Mouse (Mus musculus) mouse embryonic stem cell (cell line): ENCODE results near the gene Dlec1.

ENCODE experiments used
- in situ Hi-C, 2 experiments: fragments of 300-500 bp; cut with MboI; formaldehyde crosslinking; loops; 1 replicate in 1 of 2; 3 replicates in 1 of 2; pipeline ENCODE4 v1.14.3; 2019 to 2020; ENCODE audit warnings: low sequenced_read_pairs in 2 of 2, low pct_unique_long_range_greater_than_20kb in 1 of 2, mixed read lengths in 1 of 2; ENCODE audit not compliant: unreplicated experiment in 1 of 2

Gene Dlec1

DNA sequence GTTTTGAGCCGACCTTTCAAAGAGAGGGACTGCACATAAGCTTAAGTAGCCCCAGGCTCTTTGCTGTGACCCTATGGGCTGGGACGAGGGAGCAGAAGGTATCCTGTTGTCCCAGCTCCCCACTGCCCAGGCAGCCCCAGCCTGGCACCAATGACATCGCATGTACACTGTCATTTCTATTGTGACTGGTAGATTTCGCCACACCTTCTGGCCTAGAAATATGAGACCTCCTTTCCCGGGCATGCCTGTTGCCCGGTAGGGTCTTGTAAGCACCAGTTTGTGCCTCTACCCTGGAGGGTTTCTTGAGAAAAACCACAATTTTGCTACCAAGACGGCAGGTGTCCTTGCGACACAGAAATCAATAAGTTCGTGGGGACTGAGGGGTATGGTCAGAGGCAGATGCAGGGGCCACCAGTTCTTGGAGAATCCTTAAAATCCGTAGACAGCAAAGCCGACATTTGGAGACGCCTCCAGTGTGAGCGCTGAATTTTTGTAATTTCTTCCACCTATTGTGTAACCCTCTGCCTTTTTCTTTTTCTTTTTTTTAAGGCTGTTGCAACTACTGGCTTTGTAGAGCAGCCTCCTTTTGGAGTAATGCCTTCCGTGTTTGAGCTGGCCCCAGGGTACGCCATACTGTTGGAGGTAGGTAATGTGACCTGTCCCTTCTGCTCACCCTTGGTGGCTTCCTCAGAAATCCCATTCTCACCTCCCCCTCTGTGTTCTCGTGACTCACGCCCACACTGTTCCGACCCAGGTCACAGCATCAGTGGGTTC lies 20.5 kb downstream of the Dlec1 start:
- in situ Hi-C loops, result no loop called here

DNA sequence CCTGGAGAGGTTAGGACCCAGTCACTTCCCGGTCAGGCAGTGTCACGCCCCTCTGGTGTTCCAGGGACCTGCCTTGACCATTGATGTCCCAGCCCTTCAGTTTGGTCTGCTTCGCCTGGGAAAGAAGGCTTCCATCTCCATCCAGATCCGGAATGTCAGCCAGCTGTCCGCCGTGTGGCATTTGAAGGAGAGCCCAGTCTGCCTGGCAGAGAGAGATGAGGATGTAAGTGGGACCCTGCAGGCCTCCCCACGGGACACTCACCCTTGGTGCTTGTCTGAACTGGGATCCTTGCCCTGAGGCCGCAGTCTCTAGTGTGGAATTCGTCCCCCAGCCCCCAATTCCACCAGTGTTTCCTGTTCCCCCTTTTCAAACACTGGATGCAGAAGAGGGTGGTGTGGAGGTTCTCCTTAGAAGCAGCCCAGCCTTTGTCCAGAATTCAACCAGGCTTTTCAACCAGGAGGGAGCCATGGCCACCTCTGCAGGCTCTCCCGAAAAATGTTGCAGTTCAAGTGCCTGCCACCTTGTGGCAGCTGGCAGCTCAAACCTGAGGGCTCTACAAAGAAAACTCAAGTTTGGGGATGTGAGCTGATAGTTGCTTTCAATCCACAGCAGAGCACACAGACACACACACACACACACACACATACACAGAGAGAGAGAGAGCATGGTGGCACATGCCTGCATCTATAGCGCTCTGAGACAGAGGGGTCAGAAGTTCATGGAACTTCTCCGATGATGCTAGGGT lies 26.3 kb downstream of the Dlec1 start:
- in situ Hi-C loops, result no loop called here

DNA sequence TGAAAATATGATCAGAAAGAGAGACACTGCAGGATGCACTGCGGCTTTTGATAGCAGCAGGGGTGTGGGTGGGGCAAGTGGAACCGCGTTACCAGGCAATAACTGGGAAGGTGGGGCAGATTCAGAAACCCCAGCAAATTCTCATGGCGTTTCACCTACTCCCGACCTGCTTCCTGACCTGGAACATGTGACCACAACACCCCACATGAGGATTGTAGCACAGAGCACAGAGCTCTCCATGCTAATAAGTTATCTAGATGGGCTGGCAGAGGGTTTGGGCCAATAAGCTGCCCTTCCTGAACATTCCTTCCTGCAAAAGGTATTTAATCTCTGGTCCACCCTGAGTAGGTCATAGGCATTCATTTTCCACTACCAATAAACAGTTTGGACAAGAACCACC lies 28.4 kb downstream of the Dlec1 start:
- in situ Hi-C loops, result no loop called here

DNA sequence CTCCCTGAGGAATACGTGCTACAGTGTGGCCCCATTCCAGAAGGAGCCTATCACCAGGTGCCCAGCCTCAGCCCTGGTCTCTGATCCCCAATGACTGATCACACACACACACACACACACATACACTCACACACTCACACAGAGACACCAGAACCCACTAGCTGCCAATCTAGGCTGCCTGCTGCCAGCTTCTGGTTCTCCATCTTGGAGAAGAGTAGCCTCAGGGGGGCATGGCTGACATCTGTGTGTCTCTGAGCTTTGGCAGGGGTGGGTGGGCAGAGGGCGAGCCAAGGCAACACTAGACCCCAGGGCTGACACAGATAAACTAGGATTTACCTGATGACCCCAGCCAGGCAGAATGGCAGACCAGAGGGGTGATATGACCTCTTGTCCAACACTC lies 36.6 kb downstream of the Dlec1 start:
- in situ Hi-C loops, result no loop called here

DNA sequence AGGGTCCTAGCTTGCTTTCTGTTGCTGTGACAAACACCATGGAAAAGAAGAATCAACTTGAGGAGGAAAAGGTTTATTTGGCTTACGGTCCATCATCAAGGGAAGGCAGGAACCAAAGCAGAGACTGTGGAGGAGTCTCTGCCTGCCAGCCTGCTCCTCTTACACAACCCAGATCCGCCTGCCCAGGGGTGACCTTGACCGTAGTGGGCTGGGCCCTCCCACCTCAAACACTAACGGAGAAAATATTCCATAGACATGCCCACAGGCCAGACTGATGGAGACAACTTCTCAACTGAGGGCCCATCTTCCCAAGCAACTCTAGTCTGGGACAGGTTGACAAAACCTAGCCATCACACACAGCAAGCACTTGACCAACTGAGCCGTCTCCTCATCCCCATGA lies 39.8 kb downstream of the Dlec1 start:
- in situ Hi-C loops, result no loop called here

DNA sequence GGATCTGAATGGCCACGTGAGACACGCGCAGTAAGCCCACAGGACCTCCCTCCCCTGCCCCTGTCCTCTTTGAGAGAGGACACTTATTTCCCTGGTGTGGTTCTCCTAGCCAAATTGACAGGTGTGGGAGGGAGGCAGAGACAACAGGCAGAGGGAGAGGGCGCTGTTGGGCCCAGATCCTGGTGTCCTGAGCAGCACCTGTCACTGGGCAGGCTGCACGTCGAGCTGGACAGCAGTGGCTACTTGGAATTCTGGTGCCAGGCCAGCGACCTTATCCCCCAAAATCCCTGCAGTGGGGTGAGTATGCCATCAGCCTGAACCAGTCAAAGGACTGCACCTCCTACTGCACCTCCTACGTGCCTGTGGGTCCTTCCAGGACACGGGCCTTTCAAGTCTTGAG lies 41.1 kb downstream of the Dlec1 start:
- in situ Hi-C loops, result no loop called here

DNA sequence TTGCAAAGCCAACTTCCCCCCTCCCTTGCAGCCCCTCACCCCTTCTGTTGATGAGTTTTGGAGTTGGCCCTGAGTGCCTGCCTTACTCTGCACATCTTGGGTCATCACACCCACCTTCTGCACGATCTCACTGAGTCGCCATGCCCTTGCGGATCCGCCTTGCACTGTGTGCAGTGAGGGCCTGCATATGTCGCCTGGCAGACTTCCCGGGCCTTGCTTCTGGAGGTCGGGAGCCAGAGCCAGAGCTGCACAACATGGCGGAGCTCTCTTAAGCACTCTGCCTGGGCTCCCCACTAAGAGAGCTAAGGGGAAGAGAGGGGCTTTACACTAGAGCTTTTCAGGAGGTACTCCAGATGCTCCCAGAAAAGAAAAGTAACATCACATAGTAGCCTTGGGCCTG lies 42.4 kb downstream of the Dlec1 start:
- in situ Hi-C loops, result no loop called here

DNA sequence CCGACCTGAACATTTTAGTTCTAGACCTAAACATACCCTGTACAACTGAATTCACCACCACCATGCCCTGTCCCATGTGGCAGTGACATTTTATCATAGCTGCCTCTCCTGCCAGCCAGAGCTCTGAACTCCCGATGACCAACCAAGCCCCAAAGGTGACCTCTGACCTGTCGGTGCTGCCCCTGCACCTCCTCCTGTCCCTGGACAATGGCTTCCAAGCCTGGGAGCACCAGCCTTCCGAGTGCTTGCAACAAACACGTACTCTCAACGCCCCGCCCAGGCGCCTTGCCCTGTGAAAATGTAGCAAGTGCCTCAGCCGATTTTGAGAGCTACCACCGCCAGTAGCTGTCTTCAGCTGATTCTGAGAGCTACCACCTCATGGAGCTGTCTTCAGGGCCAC lies 42.9 kb downstream of the Dlec1 start:
- in situ Hi-C loops, result no loop called here

DNA sequence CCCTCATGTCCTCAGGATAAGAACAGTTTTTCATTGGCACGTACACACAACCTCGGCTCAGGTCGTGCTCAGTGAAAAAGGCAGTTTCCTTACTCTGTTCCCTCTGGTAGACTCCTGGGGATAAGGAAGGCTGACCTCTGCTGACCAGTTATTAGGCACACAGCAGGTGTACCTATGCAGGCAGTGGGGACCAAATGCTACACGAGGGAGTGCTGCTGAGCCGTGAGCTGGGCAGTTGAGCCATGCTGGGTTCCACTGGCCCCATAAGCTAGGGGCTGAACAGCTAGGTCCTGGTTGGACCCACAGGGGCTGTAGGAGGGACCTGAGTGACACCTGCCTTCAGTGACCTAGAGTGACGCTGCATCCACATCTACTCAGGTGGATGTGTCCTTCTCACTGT lies 43.4 kb downstream of the Dlec1 start:
- in situ Hi-C loops, result no loop called here

DNA sequence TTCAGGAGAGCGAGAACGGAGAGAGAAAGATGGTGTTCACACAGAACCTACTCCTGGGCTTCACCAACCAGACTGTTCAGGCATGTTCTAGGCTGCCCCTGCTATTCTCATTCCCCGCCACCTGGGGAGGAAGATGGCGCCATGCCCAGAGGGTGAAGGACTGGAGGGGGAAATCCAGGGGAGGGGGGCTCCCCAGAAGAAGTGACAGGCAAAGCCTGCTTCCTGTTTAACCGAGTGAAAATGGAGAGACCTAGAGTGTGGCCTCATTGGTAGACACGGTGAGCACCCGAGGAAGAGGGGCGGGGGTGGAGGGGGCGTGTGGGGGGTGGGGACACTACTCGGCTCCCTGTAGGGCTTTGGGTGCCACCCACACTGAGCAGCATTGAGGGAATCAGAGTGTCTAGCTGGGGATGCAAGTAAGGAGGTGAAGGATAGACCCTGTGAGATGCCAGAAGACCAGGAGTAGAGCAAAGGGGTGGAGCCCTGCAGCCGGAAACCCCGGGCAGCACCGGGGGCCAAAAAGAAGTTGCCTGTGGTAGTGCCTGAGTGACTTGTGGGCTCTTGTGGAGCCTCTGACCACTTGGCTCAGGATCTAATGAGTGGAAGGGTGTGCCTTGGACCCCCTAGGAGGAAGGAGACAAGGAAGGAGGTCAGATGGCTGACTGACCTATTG lies 44.0 kb downstream of the Dlec1 start:
- in situ Hi-C loops, result no loop called here

DNA sequence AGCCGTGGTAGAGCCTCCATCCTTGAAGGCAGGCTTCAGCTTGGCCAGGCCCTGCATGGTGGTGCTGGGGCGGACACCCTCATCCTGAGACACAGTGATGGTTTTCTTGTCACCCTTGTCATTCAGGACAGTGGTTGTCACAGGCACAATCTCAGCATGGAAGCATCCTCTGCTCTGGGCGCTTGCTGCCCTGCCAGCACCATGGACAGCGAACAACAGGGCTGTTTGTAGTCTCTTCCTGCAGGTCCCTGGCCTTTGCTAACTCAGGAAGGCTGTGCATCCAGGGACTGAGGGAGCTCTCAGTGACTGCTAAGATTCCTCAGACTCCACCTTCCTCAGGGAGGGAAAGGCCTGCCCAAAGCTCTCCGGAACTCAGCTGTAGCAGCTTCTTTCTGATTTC lies 47.3 kb downstream of the Dlec1 start:
- in situ Hi-C loops, result no loop called here

DNA sequence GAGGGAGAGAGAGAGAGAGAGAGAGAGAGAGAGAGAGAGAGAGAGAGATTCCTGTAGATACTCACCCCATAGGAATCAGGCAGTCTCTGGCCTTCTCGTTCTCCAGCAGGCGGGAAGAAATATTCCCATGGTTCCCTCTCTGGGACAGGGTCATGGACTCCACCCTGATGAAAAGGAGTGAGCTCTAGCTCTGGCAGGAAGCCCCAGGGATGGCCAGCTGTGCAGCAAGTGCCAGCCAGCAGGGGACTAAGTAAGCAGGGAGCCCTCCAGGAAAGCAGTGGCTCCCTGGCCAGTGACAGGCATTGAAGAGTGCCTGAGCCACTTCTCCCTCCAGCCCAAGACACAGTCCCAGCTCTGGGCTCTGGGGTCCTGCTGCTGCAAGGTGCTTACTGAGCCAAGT lies 49.5 kb downstream of the Dlec1 start:
- in situ Hi-C loops, result no loop called here

DNA sequence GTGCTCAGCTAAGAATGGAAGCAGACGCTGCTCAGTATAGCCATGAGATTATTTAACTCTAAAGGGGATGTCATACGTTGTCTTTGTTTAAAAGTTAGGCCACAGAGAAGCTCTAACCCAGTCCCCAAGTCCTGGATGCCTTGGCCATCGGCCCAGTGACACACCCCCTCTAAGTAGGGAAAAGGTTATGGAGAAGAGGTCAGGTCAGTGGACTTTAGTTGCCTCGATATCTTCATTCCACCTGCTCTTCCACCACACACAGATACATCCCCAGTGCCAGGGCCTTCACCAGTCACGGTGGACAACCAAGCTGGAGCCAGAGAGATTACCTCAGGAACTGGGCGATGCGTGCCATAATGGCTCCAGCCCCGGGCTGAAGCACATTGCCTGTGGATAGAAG lies 53.1 kb downstream of the Dlec1 start:
- in situ Hi-C loops, result no loop called here

DNA sequence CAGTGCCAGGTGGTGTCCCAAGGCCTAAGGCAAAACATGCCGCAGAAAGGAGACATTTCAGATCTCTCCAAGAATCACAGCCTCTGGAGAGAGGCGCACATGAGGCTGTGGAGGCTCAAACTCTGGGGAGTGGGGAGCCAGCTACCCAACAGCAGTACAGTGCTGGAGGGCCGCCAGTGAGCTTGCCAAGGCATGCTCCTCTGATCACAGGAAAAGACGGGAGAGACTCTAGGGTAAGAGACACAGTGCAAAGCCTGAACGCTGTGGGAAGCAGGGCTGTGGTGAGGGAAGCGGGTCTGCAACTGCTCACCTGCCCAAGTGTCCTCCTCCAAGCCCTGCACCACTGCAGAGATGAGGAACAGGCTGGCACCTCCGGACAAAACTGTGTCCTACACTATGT lies 53.5 kb downstream of the Dlec1 start:
- in situ Hi-C loops, result no loop called here

DNA sequence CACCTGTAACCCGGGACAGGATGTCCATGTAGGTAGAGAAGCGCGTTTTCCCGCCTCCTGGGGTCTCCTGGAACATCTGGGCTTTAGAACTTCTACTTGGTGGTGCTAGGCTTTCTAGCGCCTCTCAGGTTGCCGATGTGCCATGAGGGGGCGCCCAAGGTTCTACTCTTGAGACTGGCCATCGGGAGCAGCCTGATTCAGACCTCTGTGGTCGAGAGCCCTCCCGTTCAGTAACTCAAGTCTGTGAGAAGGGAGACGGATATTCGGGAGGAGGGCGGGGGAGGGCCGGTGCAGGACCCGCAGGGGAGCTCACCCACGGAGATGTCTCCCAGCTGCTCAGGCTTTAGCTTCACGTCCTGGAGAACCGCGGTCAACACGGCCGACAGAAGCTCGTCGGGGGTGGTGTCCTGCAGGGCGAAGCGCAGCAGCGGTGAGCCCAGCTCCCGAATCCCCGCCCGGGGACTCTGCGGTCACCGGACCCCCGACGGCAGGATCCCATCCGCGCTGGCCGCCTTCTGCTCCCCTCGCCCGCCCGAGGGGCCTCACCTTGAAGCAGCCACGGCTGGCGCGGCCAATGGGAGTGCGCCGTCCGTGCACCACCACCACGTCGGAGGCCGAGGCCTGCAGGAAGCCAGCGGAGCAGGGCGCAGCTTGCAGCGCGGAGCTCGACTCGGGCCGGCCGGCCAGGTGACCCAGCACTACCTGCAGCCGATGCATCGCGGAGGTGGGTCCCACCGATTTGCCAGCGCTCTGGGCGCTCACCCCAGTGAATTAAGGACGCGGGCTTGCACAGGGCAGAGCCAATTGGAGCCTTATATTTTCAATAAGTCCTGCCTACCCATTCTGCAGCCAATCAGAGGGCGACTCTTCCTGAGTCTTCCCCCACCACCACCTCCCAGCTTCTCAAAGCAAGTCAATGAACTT lies 54.3 kb downstream of the Dlec1 start, which contains the start of gene Acaa1b:
Gene Acaa1b, minus strand, starts transcription at position 816 of the 924 bp plus-strand sequence.
- in situ Hi-C loops, result no loop called here

DNA sequence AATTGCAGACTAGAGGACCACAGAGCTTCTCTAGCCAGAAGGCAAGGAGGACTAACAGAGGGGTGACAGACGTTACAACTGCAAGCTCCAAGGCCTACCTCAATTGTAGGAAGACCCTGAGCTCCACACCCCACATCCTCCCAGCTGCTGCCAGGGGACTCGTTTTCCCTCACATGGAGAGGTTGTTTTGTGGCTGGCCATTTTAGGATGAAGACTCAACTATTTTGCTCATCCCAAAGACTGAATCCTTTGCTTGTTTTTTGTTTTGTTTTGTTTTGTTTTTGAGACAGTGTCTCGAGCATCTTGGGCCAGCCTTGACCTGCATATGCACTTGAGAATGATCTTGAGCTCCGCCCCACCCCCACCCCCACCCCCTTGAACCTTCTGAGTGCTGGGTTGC lies 56.6 kb downstream of the Dlec1 start, which contains the start of gene Gm47289:
Gene Gm47289, plus strand, starts transcription at position 301 of the 400 bp plus-strand sequence.
- in situ Hi-C loops, result no loop called here

DNA sequence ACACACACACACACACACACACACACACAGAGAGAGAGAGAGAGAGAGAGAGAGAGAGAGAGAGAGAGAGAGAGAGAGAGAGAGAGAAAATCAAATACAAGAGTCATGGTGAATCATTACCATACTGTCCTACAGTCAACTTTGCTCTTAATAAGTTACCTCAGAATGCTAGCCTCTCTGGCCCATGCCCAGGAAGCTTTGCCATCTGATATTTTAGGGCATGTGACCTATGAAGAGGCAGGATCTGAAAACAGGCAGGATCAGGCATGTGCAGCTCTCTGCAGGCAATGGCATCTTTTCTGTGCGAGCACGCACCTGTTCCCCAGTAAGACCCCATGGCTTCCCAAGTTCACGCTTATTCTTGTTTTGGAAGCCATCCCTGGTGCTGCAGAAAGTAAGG lies 58.4 kb downstream of the Dlec1 start:
- in situ Hi-C loops, result no loop called here

DNA sequence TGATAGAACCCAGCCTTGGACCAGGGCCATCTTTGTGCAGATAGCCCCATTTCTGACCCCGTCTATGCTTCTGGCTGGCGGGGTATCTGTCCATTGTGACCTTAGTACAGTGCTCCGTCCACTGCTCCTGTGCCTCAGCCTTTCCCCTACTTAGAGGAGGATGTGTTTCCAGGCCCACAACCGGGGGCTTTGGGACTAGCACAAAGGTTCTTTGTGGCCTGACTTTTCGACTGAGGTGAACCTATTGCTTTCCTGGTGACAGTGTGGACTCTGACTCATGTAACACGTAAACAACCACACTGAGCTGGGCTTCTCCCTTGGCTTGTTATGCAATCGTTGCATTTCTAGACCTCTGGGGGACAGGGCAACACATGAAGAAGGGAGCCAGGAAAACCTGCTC lies 62.5 kb downstream of the Dlec1 start:
- in situ Hi-C loops, result no loop called here
